Mouse (Mus musculus) C2C12 (cell line): ENCODE results near the gene Tanc1.

Experiments
- CTCF ChIP-seq: IDR thresholded peaks from one replicate; pipeline ENCODE4 v1.5.1; 2011; ENCODE audit not compliant: control insufficient read depth, insufficient read depth, insufficient read length
- FOSL1 ChIP-seq: IDR thresholded peaks from one replicate; pipeline ENCODE4 v1.8.0; 2011; ENCODE audit warnings: mild to moderate bottlenecking, low read length; ENCODE audit not compliant: poor library complexity, insufficient read depth, severe bottlenecking
- MAX ChIP-seq: IDR thresholded peaks from one replicate; pipeline ENCODE4 v1.6.1; 2011; ENCODE audit warnings: mild to moderate bottlenecking, control low read depth
- MYOG ChIP-seq: IDR thresholded peaks from one replicate; pipeline ENCODE4 v1.6.1; 2011; ENCODE audit not compliant: control insufficient read depth, insufficient read length; ENCODE audit errors: extremely low read depth
- USF1 ChIP-seq: IDR thresholded peaks from one replicate; pipeline ENCODE4 v1.6.1; 2011; ENCODE audit warnings: low read depth, mild to moderate bottlenecking, control low read depth, moderate library complexity

DNA sequence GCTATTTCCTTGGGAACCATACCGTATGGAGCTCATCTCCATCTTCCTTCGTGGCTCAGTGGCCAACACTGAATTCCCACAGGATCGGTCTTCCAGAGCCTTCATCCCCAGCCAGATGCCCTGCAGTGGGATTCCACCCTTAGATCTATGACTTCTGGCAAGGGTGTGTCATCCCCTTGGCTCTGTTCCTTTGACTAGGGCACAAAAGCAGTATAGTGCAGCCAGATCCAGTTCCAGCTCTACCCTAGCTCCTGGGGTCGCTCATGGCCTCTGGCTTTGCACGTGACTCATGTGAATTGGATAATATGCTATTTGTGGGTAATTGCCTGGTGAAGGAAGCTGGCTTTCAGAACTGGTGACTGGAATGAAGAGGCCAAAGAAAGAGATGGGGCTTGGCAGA is 126.5 kb downstream of the Tanc1 start:
- TF ChIP-seq CTCF (no peak), USF1 (no peak), FOSL1 (no peak), MAX (no peak), MYOG (no peak)
